Mouse (Mus musculus): ENCODE results near the gene Dis3l2. TPM values are rescaled to one million over a fixed set of nuclear protein-coding genes. Genes with fewer than 3 reads are reported as not detected.

The Dis3l2 gene
- polyA plus RNA-seq, 1 experiment from 2014 or later: 13.5 TPM

DNA sequence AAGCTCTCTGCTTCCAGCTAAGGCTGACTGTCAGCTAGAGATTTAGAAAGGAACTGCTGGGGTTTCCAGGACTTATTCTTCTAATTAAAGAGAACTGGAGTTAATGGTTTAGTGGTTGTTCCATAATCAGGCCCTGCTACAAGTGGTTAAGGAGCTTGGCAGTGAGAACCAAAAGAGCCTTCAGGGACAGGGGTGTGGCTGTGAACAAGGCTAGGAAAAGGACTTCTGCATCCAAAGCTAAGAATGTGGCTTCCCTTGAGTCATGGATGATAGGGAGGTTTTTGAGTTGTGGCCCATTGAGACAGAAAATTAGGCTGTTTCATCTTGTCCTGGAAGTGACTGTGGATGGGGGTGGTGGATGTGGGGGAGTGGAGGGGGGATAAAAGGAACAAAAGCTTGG is 252.2 kb downstream of the Dis3l2 start:
- Histone ChIP-seq H3K4me3 (ENCODE audit: low read depth, low read length) (no peak overlapping the region), H3K9me3 (ENCODE audit: low read length) (no peaks in the 10 kb centered on the region), H3K4me2 (replicated peaks; ENCODE audit: low read depth, low read length) (no peak overlapping the region), H3K36me3 (ENCODE audit: insufficient read depth, low read length) (no peaks in the 10 kb centered on the region), H3K27me3 (replicated peaks; ENCODE audit: insufficient read depth, low read length) (no peaks in the 10 kb centered on the region), H3K4me1 (ENCODE audit: insufficient read depth, low read depth, low read length) (no peaks in the 10 kb centered on the region), H3K27ac (ENCODE audit: low read length) (no peak overlapping the region), H3K9ac (replicated peaks; ENCODE audit: low read depth) (no peak overlapping the region)
- DNase-seq (ENCODE audit: low spot score): no peak
- TF ChIP-seq CTCF (IDR thresholded peaks at IDR 0.05) (no peak), EP300 (IDR thresholded peaks at IDR 0.05) (no peak)
- no peak for ATAC-seq

DNA sequence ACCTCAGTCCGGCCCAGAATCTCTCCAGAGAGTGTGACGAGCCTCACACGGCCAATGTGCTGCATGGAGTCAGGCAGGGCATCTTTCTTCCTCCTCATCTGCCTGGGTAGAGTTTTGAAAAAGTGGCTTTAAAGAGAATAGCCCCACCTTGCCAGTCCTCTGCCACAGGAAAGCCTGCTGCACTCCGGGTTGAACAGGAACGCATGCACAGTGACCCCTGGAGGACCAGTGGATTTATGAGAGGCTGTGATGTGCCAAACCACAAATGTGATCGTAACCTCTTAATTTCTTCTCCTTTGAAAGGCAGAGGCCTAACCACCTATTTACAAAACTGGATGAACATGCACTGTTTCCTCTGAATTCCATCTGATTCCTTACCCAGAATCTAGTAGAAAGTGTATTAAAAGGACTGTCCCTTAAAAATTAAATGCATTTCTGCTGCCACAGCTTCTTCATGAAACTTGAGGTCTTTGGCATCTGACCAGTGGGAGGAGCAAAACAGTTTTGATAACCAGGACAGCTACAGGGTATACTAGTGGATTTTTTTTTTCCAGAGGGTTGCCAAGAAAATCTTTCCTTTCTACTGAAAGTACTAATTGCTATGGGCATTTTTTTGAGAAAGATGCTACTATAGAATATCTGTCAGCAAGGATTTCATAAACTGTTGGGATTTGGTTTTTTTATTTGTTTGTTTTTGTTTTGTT is 264.8 kb downstream of the Dis3l2 start:
- 48% methylated on average over 6 of the region's 6 CpGs for WGBS
- H3K4me3 ChIP-seq (ENCODE audit: low read depth, low read length): no peak overlapping the region
- H3K4me1 ChIP-seq (ENCODE audit: insufficient read depth, low read depth, low read length): no peaks in the 10 kb centered on the region
- ATAC-seq: no peak
- peak; percentile 35 for DNase-seq (ENCODE audit: low spot score)
- H3K36me3 ChIP-seq (ENCODE audit: insufficient read depth, low read length): no peaks in the 10 kb centered on the region
- H3K27ac ChIP-seq (ENCODE audit: low read length): no peak overlapping the region
- no peak overlapping the region for H3K9ac ChIP-seq (replicated peaks; ENCODE audit: low read depth)
- H3K4me2 ChIP-seq (replicated peaks; ENCODE audit: low read depth, low read length): no peak overlapping the region
- H3K9me3 ChIP-seq (ENCODE audit: low read length): no peaks in the 10 kb centered on the region
- TF ChIP-seq EP300 (IDR thresholded peaks at IDR 0.05): no peak
- peak; percentile 66 for TF ChIP-seq CTCF (IDR thresholded peaks at IDR 0.05)
- H3K27me3 ChIP-seq (replicated peaks; ENCODE audit: insufficient read depth, low read length): no peaks in the 10 kb centered on the region

DNA sequence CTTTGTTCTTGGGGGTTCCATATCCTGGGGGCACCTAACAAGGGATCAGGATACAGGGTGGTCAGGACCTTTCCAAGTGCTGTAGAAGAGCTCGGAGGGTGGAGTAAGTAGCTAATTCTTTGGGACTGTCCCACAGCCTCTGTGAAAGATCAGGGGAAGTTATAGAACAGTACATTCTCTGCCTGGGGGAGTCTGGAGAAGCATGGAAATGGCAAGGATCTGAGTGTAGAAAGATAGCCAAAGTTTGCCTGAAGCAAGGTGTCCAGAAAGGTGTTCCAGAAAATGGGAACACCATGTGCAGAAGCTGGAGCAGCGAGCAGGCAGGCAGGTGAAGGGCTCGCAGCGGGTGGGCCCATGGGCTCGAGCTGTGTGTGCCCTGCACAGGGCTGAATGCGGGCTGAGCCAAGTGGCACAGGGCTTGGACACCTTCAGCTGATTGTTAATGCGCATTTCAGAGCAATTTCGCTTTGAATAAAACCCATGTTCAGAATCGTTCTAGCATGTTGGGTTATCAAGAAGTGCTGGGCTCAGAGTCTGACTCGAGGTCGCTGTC is 265.6 kb downstream of the Dis3l2 start:
- ATAC-seq: no peak
- Histone ChIP-seq H3K9ac (replicated peaks; ENCODE audit: low read depth) (no peak overlapping the region), H3K4me2 (replicated peaks; ENCODE audit: low read depth, low read length) (no peak overlapping the region), H3K4me3 (ENCODE audit: low read depth, low read length) (no peak overlapping the region), H3K27me3 (replicated peaks; ENCODE audit: insufficient read depth, low read length) (no peaks in the 10 kb centered on the region), H3K4me1 (ENCODE audit: insufficient read depth, low read depth, low read length) (no peaks in the 10 kb centered on the region), H3K36me3 (ENCODE audit: insufficient read depth, low read length) (no peaks in the 10 kb centered on the region), H3K9me3 (ENCODE audit: low read length) (no peaks in the 10 kb centered on the region), H3K27ac (ENCODE audit: low read length) (no peak overlapping the region)
- 91% methylated on average over 11 of the region's 11 CpGs for WGBS
- TF ChIP-seq CTCF (IDR thresholded peaks at IDR 0.05): no peak
- DNase-seq (ENCODE audit: low spot score): no peak

DNA sequence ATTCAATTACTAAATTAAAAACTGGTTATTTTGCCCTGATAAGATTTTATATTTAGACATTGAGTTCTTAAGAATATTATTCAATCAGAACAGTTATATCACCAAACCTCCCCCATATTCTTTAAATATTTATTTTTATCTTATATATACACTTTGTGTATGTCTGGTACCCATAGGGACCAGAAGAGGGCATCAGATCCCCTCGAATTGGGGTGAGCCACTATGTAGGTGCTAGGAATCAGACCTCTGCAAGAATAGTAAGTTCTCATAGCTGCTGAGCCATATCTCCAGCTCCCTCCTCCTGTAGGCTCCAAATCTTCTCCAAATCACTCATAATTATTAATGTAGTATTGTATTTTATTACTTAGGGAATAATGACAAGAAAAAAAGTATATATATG is 269.1 kb downstream of the Dis3l2 start:
- ATAC-seq (no peak), DNase-seq (ENCODE audit: low spot score) (no peak)
- H3K27ac ChIP-seq (ENCODE audit: low read length): no peak overlapping the region
- H3K4me2 ChIP-seq (replicated peaks; ENCODE audit: low read depth, low read length): no peak overlapping the region
- no peak for TF ChIP-seq EP300 (IDR thresholded peaks at IDR 0.05)
- H3K9ac ChIP-seq (replicated peaks; ENCODE audit: low read depth): no peak overlapping the region
- H3K4me3 ChIP-seq (ENCODE audit: low read depth, low read length): no peak overlapping the region
- no peaks in the 10 kb centered on the region for H3K4me1 ChIP-seq (ENCODE audit: insufficient read depth, low read depth, low read length)
- no peaks in the 10 kb centered on the region; the same call in 1 of the 2 replicates for H3K36me3 ChIP-seq (ENCODE audit: insufficient read depth, low read length)
- no peaks in the 10 kb centered on the region for H3K9me3 ChIP-seq (ENCODE audit: low read length)
- WGBS: 32% methylated on average over 1 of the region's 1 CpGs
- H3K27me3 ChIP-seq (replicated peaks; ENCODE audit: insufficient read depth, low read length): no peaks in the 10 kb centered on the region

DNA sequence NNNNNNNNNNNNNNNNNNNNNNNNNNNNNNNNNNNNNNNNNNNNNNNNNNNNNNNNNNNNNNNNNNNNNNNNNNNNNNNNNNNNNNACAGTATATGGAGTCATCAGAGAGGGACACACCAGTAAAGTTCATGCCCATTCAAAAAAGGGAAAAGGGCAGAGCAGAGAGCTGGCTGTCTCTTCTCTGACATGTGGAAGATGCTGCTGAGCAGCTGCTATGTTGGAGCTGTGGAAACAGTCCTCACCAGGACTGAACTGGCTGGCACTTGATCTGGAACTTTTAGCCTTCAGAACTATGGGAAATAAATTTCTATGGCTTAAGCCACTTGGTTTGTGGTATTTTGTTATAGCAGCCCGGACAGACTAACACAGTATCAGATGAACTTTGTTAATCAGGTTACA is 273.4 kb downstream of the Dis3l2 start:
- Histone ChIP-seq H3K4me3 (ENCODE audit: low read depth, low read length) (no peak overlapping the region), H3K9ac (replicated peaks; ENCODE audit: low read depth) (no peak overlapping the region), H3K27ac (ENCODE audit: low read length) (no peak overlapping the region), H3K4me2 (replicated peaks; ENCODE audit: low read depth, low read length) (no peak overlapping the region), H3K27me3 (replicated peaks; ENCODE audit: insufficient read depth, low read length) (no peaks in the 10 kb centered on the region), H3K4me1 (ENCODE audit: insufficient read depth, low read depth, low read length) (no peaks in the 10 kb centered on the region), H3K36me3 (ENCODE audit: insufficient read depth, low read length) (no peaks in the 10 kb centered on the region; the same call in 1 of the 2 replicates), H3K9me3 (ENCODE audit: low read length) (no peaks in the 10 kb centered on the region)
- no peak for ATAC-seq
- TF ChIP-seq CTCF (IDR thresholded peaks at IDR 0.05) (no peak), EP300 (IDR thresholded peaks at IDR 0.05) (no peak)
- no peak for DNase-seq (ENCODE audit: low spot score)
- WGBS: 79% methylated on average over 1 of the region's 1 CpGs

DNA sequence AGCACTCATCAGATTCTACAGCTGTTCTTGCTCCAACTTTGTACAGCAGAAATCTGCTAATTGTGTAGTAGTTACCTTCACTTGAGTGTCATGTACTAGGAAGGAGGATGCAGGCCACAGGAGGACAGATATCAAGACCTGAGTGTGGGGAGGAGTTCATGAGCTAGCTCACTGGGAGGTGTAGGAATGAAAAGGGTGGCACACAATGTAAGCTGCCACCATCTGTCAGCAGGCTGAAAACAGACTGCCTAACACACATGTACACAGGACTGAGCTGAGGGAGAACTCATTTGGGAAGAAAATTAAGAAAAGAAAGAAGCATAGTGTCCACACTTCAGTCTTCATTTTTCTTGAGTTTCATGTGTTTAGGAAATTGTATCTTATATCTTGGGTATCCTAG is 282.8 kb downstream of the Dis3l2 start:
- no peak overlapping the region for H3K4me3 ChIP-seq (ENCODE audit: low read depth, low read length)
- no peaks in the 10 kb centered on the region for H3K4me1 ChIP-seq (ENCODE audit: insufficient read depth, low read depth, low read length)
- no peak for TF ChIP-seq CTCF (IDR thresholded peaks at IDR 0.05)
- no peak for TF ChIP-seq EP300 (IDR thresholded peaks at IDR 0.05)
- H3K9me3 ChIP-seq (ENCODE audit: low read length): no peaks in the 10 kb centered on the region
- H3K27ac ChIP-seq (ENCODE audit: low read length): no peak overlapping the region
- DNase-seq (ENCODE audit: low spot score) (no peak), ATAC-seq (no peak)
- no peak overlapping the region for H3K4me2 ChIP-seq (replicated peaks; ENCODE audit: low read depth, low read length)
- H3K9ac ChIP-seq (replicated peaks; ENCODE audit: low read depth): no peak overlapping the region
- no peaks in the 10 kb centered on the region for H3K36me3 ChIP-seq (ENCODE audit: insufficient read depth, low read length)
- no peaks in the 10 kb centered on the region for H3K27me3 ChIP-seq (replicated peaks; ENCODE audit: insufficient read depth, low read length)

Data from lung, postnatal 0 days (tissue).